Mouse (Mus musculus): ENCODE data around the gene Sox6.
A peak's percentile ranks its signal among the peaks of the same experiment; 100 is the strongest.

Gene Sox6

GRCm38 (mm10) chr7:115985716-115986115 lies 52.9 kb downstream of the Sox6 start:
- DNase-seq (ENCODE audit: low spot score in 2 of 2): no peak

GRCm38 (mm10) chr7:115984076-115984475 lies 54.5 kb downstream of the Sox6 start:
- DNase-seq (ENCODE audit: low spot score in 2 of 2): no peak

- no peak for DNase-seq (ENCODE audit: low spot score in 2 of 2)
These were observed 58.6 kb downstream of the Sox6 start for GRCm38 (mm10) chr7:115979813-115980512.

- no peak for DNase-seq (ENCODE audit: low spot score in 2 of 2)
These were observed 64.1 kb downstream of the Sox6 start for GRCm38 (mm10) chr7:115974518-115974917.

- DNase-seq (ENCODE audit: low spot score in 2 of 2): no peak
These were observed 71.4 kb downstream of the Sox6 start for GRCm38 (mm10) chr7:115967186-115967585.

- DNase-seq (ENCODE audit: low spot score in 2 of 2): peak; percentile 43 to 64
These were observed 72.4 kb downstream of the Sox6 start for GRCm38 (mm10) chr7:115966181-115966580.

- no peak for DNase-seq (ENCODE audit: low spot score in 2 of 2)
These were observed 85.5 kb downstream of the Sox6 start for GRCm38 (mm10) chr7:115953046-115953445.

GRCm38 (mm10) chr7:115952235-115952634 lies 86.4 kb downstream of the Sox6 start:
- no peak for DNase-seq (ENCODE audit: low spot score in 2 of 2)

GRCm38 (mm10) chr7:115951689-115952088 lies 86.9 kb downstream of the Sox6 start:
- DNase-seq (ENCODE audit: low spot score in 2 of 2): no peak

GRCm38 (mm10) chr7:115947916-115948315 lies 90.7 kb downstream of the Sox6 start:
- DNase-seq (ENCODE audit: low spot score in 2 of 2): no peak

- no peak for DNase-seq (ENCODE audit: low spot score in 2 of 2)
These were observed 92.0 kb downstream of the Sox6 start for GRCm38 (mm10) chr7:115946559-115946958.

- no peak for DNase-seq (ENCODE audit: low spot score in 2 of 2)
These were observed 93.1 kb downstream of the Sox6 start for GRCm38 (mm10) chr7:115945516-115945915.

- no peak for DNase-seq (ENCODE audit: low spot score in 2 of 2)
These were observed 94.3 kb downstream of the Sox6 start for GRCm38 (mm10) chr7:115944250-115944649.

GRCm38 (mm10) chr7:115941766-115942165 lies 96.8 kb downstream of the Sox6 start:
- DNase-seq (ENCODE audit: low spot score in 2 of 2): no peak

GRCm38 (mm10) chr7:115939292-115939691 lies 99.3 kb downstream of the Sox6 start:
- DNase-seq (ENCODE audit: low spot score in 2 of 2): no peak

GRCm38 (mm10) chr7:115936908-115937307 lies 101.7 kb downstream of the Sox6 start:
- no peak for DNase-seq (ENCODE audit: low spot score in 2 of 2)

- no peak for DNase-seq (ENCODE audit: low spot score in 2 of 2)
These were observed 123.3 kb downstream of the Sox6 start for GRCm38 (mm10) chr7:115915338-115915737.

GRCm38 (mm10) chr7:115910313-115910712 lies 128.3 kb downstream of the Sox6 start:
- no peak for DNase-seq (ENCODE audit: low spot score in 2 of 2)

- no peak for DNase-seq (ENCODE audit: low spot score in 2 of 2)
These were observed 133.8 kb downstream of the Sox6 start for GRCm38 (mm10) chr7:115904798-115905207.

- no peak for DNase-seq (ENCODE audit: low spot score in 2 of 2)
These were observed 134.4 kb downstream of the Sox6 start for GRCm38 (mm10) chr7:115903931-115904797.

- DNase-seq (ENCODE audit: low spot score in 2 of 2): no peak
These were observed 135.2 kb downstream of the Sox6 start for GRCm38 (mm10) chr7:115903368-115903767.

- no peak for DNase-seq (ENCODE audit: low spot score in 2 of 2)
These were observed 142.8 kb downstream of the Sox6 start for GRCm38 (mm10) chr7:115895831-115896230.
